ENCODE assay signal across 22 mouse cellular contexts in genomic region chr14:87190685-87191084, GRCm38 (mm10). TPM values are rescaled to one million over a fixed set of nuclear protein-coding genes. Genes with fewer than 3 reads are reported as not detected.
DNase-seq lines count a peak whose midpoint lies in the region; ATAC-seq and TF ChIP-seq lines count a peak whose summit lies in the region.
"Had no signal": no experiment of that assay in that cellular context is flagged by ENCODE, and none has a peak within 500 bp of the region (broad histone marks: within the 10 kb centered on the region; RNA-seq: fewer than 3 reads in every experiment).

No protein-coding gene starts in this region.

- no peaks in the 10 kb centered on the region for H3K27me3 ChIP-seq in lung, postnatal 0 days (replicated peaks; ENCODE audit: insufficient read depth, low read length)
- H3K27me3 ChIP-seq: hindbrain, embryonic 13.5 days; liver, embryonic 15.5 days; megakaryocyte, embryonic 14.5 days; neural tube, embryonic 15.5 days had no signal

- H3K27ac ChIP-seq in lung, postnatal 0 days (ENCODE audit: low read length), result no peak overlapping the region
- H3K27ac ChIP-seq: hindbrain, embryonic 13.5 days; layer of hippocampus, adult 2 months; left cerebral cortex, adult 2 months; limb, embryonic 10.5 days; liver, embryonic 15.5 days; neural tube, embryonic 15.5 days had no signal

- TF ChIP-seq CTCF in lung, postnatal 0 days (IDR thresholded peaks at IDR 0.05), result no peak
- TF ChIP-seq CTCF in lung, adult 2 months (IDR thresholded peaks at IDR 0.05; ENCODE audit: insufficient read depth, low read length), result no peak

- no peak for TF ChIP-seq EP300 in lung, postnatal 0 days (IDR thresholded peaks at IDR 0.05)

- H3K9me3 ChIP-seq in lung, postnatal 0 days (ENCODE audit: low read length), result no peaks in the 10 kb centered on the region
- H3K9me3 ChIP-seq: limb, embryonic 10.5 days; liver, embryonic 15.5 days; megakaryocyte, embryonic 14.5 days; neural tube, embryonic 15.5 days had no signal

- no peaks in the 10 kb centered on the region for H3K36me3 ChIP-seq in lung, postnatal 0 days (ENCODE audit: insufficient read depth, low read length)
- H3K36me3 ChIP-seq: hindbrain, embryonic 13.5 days; limb, embryonic 10.5 days; liver, embryonic 15.5 days; neural tube, embryonic 15.5 days had no signal

- WGBS in lung, postnatal 0 days, result 43% methylated on average over 4 of the region's 4 CpGs
- 54% methylated on average over 4 of the region's 4 CpGs for WGBS in lung, adult 2 months

- H3K4me1 ChIP-seq in lung, postnatal 0 days (ENCODE audit: insufficient read depth, low read depth, low read length), result no peaks in the 10 kb centered on the region
- H3K4me1 ChIP-seq in lung, adult 2 months (ENCODE audit: control insufficient read depth, insufficient read depth, low read length), result no peaks in the 10 kb centered on the region
- H3K4me1 ChIP-seq: hindbrain, embryonic 13.5 days; limb, embryonic 10.5 days; liver, embryonic 15.5 days; megakaryocyte, embryonic 14.5 days; neural tube, embryonic 15.5 days had no signal

- TF ChIP-seq POLR2A in lung, adult 2 months (IDR thresholded peaks at IDR 0.05; ENCODE audit: borderline replicate concordance, extremely low read depth, low read depth, low read length), result no peak

- H3K4me3 ChIP-seq in lung, postnatal 0 days (ENCODE audit: low read depth, low read length), result no peak overlapping the region
- H3K4me3 ChIP-seq in lung, adult 2 months (replicated peaks; ENCODE audit: extremely low read depth, low read depth, low read length), result no peak overlapping the region
- H3K4me3 ChIP-seq: hindbrain, embryonic 13.5 days; layer of hippocampus, adult 2 months; left cerebral cortex, adult 2 months; limb, embryonic 10.5 days; liver, embryonic 15.5 days; megakaryocyte, embryonic 14.5 days; neural tube, embryonic 15.5 days had no signal

- no peak overlapping the region for H3K4me2 ChIP-seq in lung, postnatal 0 days (replicated peaks; ENCODE audit: low read depth, low read length)
- H3K4me2 ChIP-seq: hindbrain, embryonic 13.5 days; liver, embryonic 15.5 days; neural tube, embryonic 15.5 days had no signal

- H3K9ac ChIP-seq in lung, postnatal 0 days (replicated peaks; ENCODE audit: low read depth), result no peak overlapping the region
- H3K9ac ChIP-seq: hindbrain, embryonic 13.5 days; liver, embryonic 15.5 days; neural tube, embryonic 15.5 days had no signal

- DNase-seq in heart, adult 18-20 months, result peak; percentile 5 to 57
- DNase-seq in heart, postnatal 4 days, result no peak
- DNase-seq in lung, postnatal 0 days (ENCODE audit: low spot score), result peak; percentile 16
- no peak for DNase-seq in lung, adult 2 months
- peak; percentile 73 for DNase-seq in lung, postnatal 36 days
- DNase-seq in cerebellum, adult 9-10 months, result no peak
- DNase-seq in frontal cortex, postnatal 36 days (ENCODE audit: low spot score in 2 of 2), result no peak
- DNase-seq: adrenal gland, adult 2 months; cerebellum, postnatal 10 days; gastrocnemius, postnatal 10 days; kidney, adult 2 months; kidney, postnatal 10 days; midbrain, embryonic 14.5 days had no signal

- ATAC-seq in lung, postnatal 0 days, result no peak
- ATAC-seq in activated CD4-positive, CD25-positive, alpha-beta regulatory T cell, adult 4 months, result no peak
- ATAC-seq: inflammation-experienced regulatory T-cells, adult 6 months had no signal

RNA-seq across cellular contexts. Expression of gene Diaph3, which starts 49.6 kb away (rescaled TPM):
- total RNA-seq in heart, adult 18-20 months (2021), result 1 to 10 TPM in 1 of 2 experiments, under 1 TPM in 1; 0.60 to 1.5 TPM
- 10 to 100 TPM; 20.9 to 28.3 TPM for total RNA-seq in heart, postnatal 4 days (2021)
- polyA plus RNA-seq in lung, postnatal 0 days (2015; fragmentation: Nextera tagmentation; extraction: Ambion mirVana), result 2.3 and 3.9 TPM in 2 replicates
- 0.28 and 0.65 TPM in 2 replicates for polyA plus RNA-seq in lung, adult 2 months (2012; rRNA removed)
- polyA plus RNA-seq in activated CD4-positive, CD25-positive, alpha-beta regulatory T cell, adult 4 months (2017; shearing (Covaris generic)), result 10 to 100 TPM in 1 of 2 experiments, 1 to 10 TPM in 1; 7.2 to 10.2 TPM

Comparison
In these comparisons a context has a peak if more than half of its experiments do, and no peak if none do; other contexts are left out.
1. DNase-seq: peak in heart, adult 18-20 months (2 of 2), lung, postnatal 0 days (single experiment) and lung, postnatal 36 days (single experiment); none in heart, postnatal 4 days (single experiment), lung, adult 2 months (single experiment), cerebellum, adult 9-10 months (single experiment) and frontal cortex, postnatal 36 days (0 of 2).